Mouse (Mus musculus): ENCODE results near the gene Slbp.

The Slbp gene

GRCm38 (mm10) chr5:33681611-33682388 lies 29.4 kb upstream of the Slbp start:
- no peak for DNase-seq (ENCODE audit: low read depth in 1 of 2, low spot score in 2 of 2)

- DNase-seq (ENCODE audit: low read depth in 1 of 2, low spot score in 2 of 2): no peak
Measured at GRCm38 (mm10) chr5:33681044-33681443, 28.7 kb upstream of the Slbp start.

GRCm38 (mm10) chr5:33678244-33678643 lies 25.9 kb upstream of the Slbp start:
- DNase-seq (ENCODE audit: low read depth in 1 of 2, low spot score in 2 of 2): no peak

GRCm38 (mm10) chr5:33675964-33676363 lies 23.6 kb upstream of the Slbp start:
- no peak for DNase-seq (ENCODE audit: low read depth in 1 of 2, low spot score in 2 of 2)

GRCm38 (mm10) chr5:33674439-33674838 lies 22.1 kb upstream of the Slbp start:
- DNase-seq (ENCODE audit: low read depth in 1 of 2, low spot score in 2 of 2): no peak

- no peak for DNase-seq (ENCODE audit: low read depth in 1 of 2, low spot score in 2 of 2)
Measured at GRCm38 (mm10) chr5:33671659-33672058, 19.3 kb upstream of the Slbp start.

- DNase-seq (ENCODE audit: low read depth in 1 of 2, low spot score in 2 of 2): no peak
Measured at GRCm38 (mm10) chr5:33668223-33668622, 15.8 kb upstream of the Slbp start.

GRCm38 (mm10) chr5:33658664-33659050 lies 6.3 kb upstream of the Slbp start:
- DNase-seq (ENCODE audit: low read depth in 1 of 2, low spot score in 2 of 2): no peak

- peak; percentile 96 to 98 for DNase-seq (ENCODE audit: low read depth in 1 of 2, low spot score in 2 of 2)
Measured at GRCm38 (mm10) chr5:33657787-33658663, 5.7 kb upstream of the Slbp start, which contains the start of the genes Tacc3 and Tmem129. Tacc3 (plus strand) TSS chr5:33658128. Tmem129 (minus strand) TSS chr5:33658416.

- DNase-seq (ENCODE audit: low read depth in 1 of 2, low spot score in 2 of 2): no peak
Measured at GRCm38 (mm10) chr5:33657251-33657786, 4.9 kb upstream of the Slbp start.

GRCm38 (mm10) chr5:33656739-33657138 lies 4.4 kb upstream of the Slbp start:
- DNase-seq (ENCODE audit: low read depth in 1 of 2, low spot score in 2 of 2): no peak

- no peak for DNase-seq (ENCODE audit: low read depth in 1 of 2, low spot score in 2 of 2)
Measured at GRCm38 (mm10) chr5:33655251-33655840, 3.0 kb upstream of the Slbp start.

GRCm38 (mm10) chr5:33654424-33654823 lies 2.0 kb upstream of the Slbp start:
- no peak for DNase-seq (ENCODE audit: low read depth in 1 of 2, low spot score in 2 of 2)

GRCm38 (mm10) chr5:33652783-33653173 lies 404 bp upstream of the Slbp start:
- DNase-seq (ENCODE audit: low read depth in 1 of 2, low spot score in 2 of 2): no peak

GRCm38 (mm10) chr5:33651541-33651920 lies 843 bp downstream of the Slbp start:
- no peak for DNase-seq (ENCODE audit: low read depth in 1 of 2, low spot score in 2 of 2)

- DNase-seq (ENCODE audit: low read depth in 1 of 2, low spot score in 2 of 2): no peak
Measured at GRCm38 (mm10) chr5:33651017-33651416, 1.4 kb downstream of the Slbp start.

- DNase-seq (ENCODE audit: low read depth in 1 of 2, low spot score in 2 of 2): peak in 1 of 2 experiments; percentile 23
Measured at GRCm38 (mm10) chr5:33640652-33641051, 11.7 kb downstream of the Slbp start.

- no peak for DNase-seq (ENCODE audit: low read depth in 1 of 2, low spot score in 2 of 2)
Measured at GRCm38 (mm10) chr5:33638826-33639225, 13.5 kb downstream of the Slbp start.

GRCm38 (mm10) chr5:33637606-33638350 lies 14.6 kb downstream of the Slbp start:
- no peak for DNase-seq (ENCODE audit: low read depth in 1 of 2, low spot score in 2 of 2)

- DNase-seq (ENCODE audit: low read depth in 1 of 2, low spot score in 2 of 2): no peak
Measured at GRCm38 (mm10) chr5:33635361-33635760, 17.0 kb downstream of the Slbp start.

GRCm38 (mm10) chr5:33632526-33632925 lies 19.8 kb downstream of the Slbp start:
- no peak for DNase-seq (ENCODE audit: low read depth in 1 of 2, low spot score in 2 of 2)

Data from monocyte, adult 2 months (primary cell).